ENCODE assay signal across 9 mouse cellular contexts in the genomic region with DNA sequence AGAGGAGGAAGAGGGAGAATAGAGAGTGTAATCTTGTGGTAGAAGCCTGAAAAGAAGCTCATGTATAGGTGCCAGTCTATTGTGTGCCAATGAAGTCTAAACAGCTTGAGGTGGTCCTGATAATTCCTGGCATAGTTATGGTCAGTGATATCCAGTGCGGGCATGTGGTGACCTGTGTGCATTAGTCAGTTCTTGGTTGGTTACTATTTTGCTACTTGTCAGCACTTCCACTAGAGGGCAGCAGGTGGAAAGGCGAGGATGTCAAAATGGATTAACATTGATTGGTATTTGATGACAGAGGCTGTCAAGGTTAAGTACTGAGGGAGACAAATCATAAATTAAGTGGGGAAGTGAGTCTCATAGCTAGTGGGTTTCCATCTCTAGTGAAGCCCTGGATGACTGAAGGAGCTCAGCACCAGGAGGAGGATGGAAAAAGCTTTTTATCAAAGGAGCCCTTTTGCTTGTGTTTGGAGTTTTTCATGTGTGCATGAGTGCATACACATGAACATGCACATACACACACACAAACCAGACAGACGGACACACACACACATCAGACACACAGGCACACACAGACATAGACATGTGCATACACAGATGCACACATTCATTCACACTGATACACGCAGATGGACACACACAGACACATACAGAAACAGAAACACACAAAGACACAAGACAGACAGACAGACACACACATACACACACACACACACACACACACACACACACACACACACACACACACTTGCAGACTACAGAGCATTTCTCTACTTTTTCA.
A peak's percentile ranks its signal among the peaks of the same experiment; 100 is the strongest.
DNase-seq lines count a peak whose midpoint lies in the region; ATAC-seq lines count a peak whose summit lies in the region.
"Had no signal": no experiment of that assay in that cellular context is flagged by ENCODE, and none has a peak within 500 bp of the region (broad histone marks: within the 10 kb centered on the region; RNA-seq: fewer than 3 reads in every experiment).

No protein-coding gene starts in this region.

- no peaks in the 10 kb centered on the region for H3K9me3 ChIP-seq in neural tube, embryonic 11.5 days (ENCODE audit: control insufficient read depth, low read length)
- H3K9me3 ChIP-seq: heart, embryonic 13.5 days had no signal

- no peaks in the 10 kb centered on the region for H3K27me3 ChIP-seq in neural tube, embryonic 11.5 days (ENCODE audit: control insufficient read depth, insufficient read depth, low read length)
- H3K27me3 ChIP-seq: heart, embryonic 13.5 days had no signal

- WGBS in neural tube, embryonic 11.5 days, result 51% methylated on average over 4 of the region's 4 CpGs

- no peak overlapping the region for H3K9ac ChIP-seq in neural tube, embryonic 11.5 days (ENCODE audit: low read length)
- H3K9ac ChIP-seq: heart, embryonic 13.5 days had no signal

- no peaks in the 10 kb centered on the region for H3K4me1 ChIP-seq in neural tube, embryonic 11.5 days (ENCODE audit: control insufficient read depth, insufficient read depth, low read length)

- peak; percentile 68 to 74 for DNase-seq in cerebellum, postnatal 10 days
- DNase-seq in cerebellum, adult 8-10 months, result no peak
- DNase-seq in neural tube, embryonic 11.5 days (ENCODE audit: low spot score), result peak; percentile 18
- no peak for DNase-seq in neural tube, embryonic 10.5 days (ENCODE audit: extremely low spot score, low spot score)
- peak; percentile 32 to 58 for DNase-seq in adrenal gland, postnatal 36 days

- H3K4me2 ChIP-seq in neural tube, embryonic 11.5 days (ENCODE audit: low read depth), result no peak overlapping the region
- H3K4me2 ChIP-seq: heart, embryonic 13.5 days had no signal

- peak; percentile 65 for ATAC-seq in neural tube, embryonic 11.5 days (ENCODE audit: insufficient read depth, low FRiP score, low TSS enrichment)
- ATAC-seq in hematopoietic stem cell, adult 5-6 weeks (replicated peaks in 1 of 2; ENCODE audit: insufficient read depth in 1 of 2, low FRiP score in 2 of 2, low TSS enrichment in 1 of 2, low read depth in 1 of 2, poor library complexity in 2 of 2, severe bottlenecking in 2 of 2), result peak; percentile 62 to 66
- ATAC-seq in megakaryocyte-erythroid progenitor cell, adult 5-6 weeks (replicated peaks; ENCODE audit: low FRiP score, low TSS enrichment, poor library complexity, severe bottlenecking), result peak; percentile 81
- ATAC-seq in monocyte, adult 5-6 weeks (replicated peaks; ENCODE audit: insufficient number of reproducible peaks, low FRiP score, low TSS enrichment, poor library complexity, severe bottlenecking), result no peak

- H3K27ac ChIP-seq in neural tube, embryonic 11.5 days (ENCODE audit: low read depth, low read length), result no peak overlapping the region
- H3K27ac ChIP-seq: heart, embryonic 13.5 days had no signal

- H3K36me3 ChIP-seq in neural tube, embryonic 11.5 days (ENCODE audit: control insufficient read depth, insufficient read depth, low read length), result no peaks in the 10 kb centered on the region

- no peak overlapping the region for H3K4me3 ChIP-seq in neural tube, embryonic 11.5 days (ENCODE audit: low read depth, low read length)
- H3K4me3 ChIP-seq: heart, embryonic 13.5 days had no signal

Comparison
In these comparisons a context has a peak if more than half of its experiments do, and no peak if none do; other contexts are left out.
1. DNase-seq: peak in cerebellum, postnatal 10 days (2 of 2), neural tube, embryonic 11.5 days (single experiment) and adrenal gland, postnatal 36 days (2 of 2); none in cerebellum, adult 8-10 months (single experiment) and neural tube, embryonic 10.5 days (single experiment).